Mouse (Mus musculus) cerebellum, adult 9-10 months (tissue): ENCODE measurements around the gene Ttc28.
A peak's percentile ranks its signal among the peaks of the same experiment; 100 is the strongest.

Experiments used
- DNase-seq: peaks from one replicate; pipeline ENCODE4 v3.0.0; 2022

Ttc28 gene

DNA sequence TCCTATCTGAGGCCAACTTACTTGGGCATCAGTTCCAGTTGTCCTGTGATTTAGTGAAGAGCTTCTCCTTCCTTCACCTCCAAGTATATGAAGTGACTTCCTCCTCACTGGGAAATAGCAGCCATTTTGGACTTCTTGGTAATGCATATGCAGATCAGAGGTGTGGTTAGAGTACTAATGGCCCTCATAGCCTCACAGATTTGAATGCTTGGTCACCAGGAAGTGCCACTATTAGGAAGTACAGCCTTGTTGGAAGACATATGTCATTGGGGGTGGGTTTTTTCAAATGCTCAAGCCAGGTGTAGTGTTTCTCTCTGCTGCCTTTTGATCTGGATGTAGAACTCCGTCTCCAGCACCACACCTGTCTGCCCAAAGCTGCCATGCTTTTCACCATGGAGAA lies 10.3 kb downstream of the Ttc28 start:
- DNase-seq: no peak

DNA sequence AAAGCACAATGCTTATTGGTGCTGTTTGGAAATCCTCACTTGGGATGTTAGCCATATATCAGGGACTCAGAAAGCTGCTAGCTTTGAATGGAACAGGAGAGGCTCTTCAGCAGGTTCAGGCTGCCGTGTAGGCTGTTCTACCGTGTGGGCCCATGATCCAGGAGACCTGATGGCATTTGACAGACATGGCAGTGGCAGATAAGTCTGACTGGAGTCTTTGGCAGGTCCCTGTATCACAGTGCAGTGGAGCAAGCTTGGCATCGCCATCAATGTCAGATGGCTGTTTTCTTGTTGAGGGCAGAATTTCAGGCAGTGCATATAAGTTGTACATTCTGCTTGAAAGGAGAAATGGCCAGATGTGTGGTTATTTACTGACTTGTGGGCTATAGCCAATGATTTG lies 11.0 kb downstream of the Ttc28 start:
- DNase-seq: no peak

DNA sequence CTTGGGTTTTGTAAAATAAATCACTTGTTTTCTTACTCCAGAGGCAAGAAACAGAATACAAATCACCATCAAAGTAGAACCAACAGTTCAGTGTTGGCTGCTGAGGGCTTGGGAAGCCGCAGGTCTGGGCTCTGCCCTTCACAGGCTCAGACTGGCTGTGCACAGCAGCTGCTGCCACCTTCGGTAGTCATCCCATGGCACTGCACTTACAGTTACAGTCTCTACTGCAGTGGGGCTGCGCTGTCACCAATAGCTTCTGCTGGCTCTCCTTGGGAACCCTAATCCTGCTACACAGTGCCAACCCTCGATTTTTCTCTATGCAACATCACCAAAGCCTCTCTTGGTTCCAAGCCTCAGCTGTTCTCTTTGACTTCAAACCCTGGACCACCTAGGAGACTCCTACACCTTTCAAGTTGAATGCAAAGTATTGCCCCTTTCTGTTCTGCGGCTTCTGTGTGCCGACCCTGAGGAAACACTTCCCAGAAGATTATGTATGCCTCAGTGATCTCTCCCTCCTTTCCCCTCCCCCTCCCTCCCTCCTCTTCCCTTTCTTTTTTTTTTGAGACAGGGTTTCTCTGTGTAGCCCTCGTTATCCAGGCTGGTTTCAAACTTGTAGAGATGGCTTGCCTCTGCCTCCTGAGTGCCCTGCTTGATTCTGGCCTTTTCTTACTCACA lies 17.6 kb downstream of the Ttc28 start:
- DNase-seq: no peak

DNA sequence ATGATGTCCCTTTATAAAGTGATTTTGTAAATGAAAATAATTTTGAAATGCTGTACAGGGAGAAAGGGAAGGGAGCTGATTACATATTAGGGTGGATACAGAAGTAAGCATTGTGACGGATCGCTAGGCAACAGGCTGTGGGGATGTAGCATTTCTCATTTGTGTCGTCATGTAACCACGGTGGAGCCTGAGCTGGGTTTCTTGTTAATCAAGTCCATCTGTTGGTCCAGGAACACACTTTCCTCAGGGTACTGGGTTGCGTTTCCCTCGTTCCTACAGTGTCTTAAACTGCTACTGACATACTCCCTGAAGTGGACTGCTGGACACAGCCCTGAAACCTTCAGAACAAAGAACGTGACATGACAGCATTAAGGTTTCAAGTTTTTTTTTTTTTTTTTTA lies 18.6 kb downstream of the Ttc28 start:
- no peak for DNase-seq

DNA sequence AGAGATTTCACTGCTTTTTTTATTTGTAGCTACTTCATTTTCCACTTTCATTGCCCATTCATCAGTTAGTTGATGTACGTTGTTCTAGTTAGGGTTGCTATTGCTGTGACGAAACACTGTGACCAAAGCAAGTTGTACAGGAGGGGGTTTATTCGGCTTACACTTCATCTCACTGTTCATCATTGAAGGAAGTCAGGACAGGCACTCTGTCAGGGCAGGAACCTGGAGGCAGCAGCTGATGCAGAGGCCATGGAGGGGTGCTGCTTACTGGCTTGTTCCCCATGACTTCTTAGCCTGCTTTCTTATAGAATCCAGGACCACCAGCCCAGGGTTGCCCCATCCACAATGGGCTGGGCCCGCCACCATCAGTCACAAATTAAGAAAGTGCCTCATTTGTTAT lies 19.2 kb downstream of the Ttc28 start:
- DNase-seq: no peak

DNA sequence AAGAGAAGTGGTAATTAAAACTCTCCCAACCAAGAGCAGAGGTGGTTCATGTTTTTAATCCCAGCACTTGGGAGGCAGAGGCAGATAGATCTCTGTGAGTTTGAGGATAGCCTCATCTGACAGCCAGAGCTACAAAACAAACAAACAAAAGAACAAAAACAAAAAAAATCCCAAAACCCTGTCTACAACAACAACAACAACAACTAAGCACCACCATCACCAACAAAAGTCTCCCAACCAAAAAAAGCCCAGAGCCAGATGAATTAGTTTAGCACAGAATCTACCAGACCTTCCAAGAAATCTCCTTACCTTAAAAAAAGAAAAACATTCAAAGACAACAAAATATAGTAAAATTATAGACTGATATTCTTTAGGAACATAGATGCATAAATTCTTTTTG lies 20.7 kb downstream of the Ttc28 start:
- DNase-seq: no peak

DNA sequence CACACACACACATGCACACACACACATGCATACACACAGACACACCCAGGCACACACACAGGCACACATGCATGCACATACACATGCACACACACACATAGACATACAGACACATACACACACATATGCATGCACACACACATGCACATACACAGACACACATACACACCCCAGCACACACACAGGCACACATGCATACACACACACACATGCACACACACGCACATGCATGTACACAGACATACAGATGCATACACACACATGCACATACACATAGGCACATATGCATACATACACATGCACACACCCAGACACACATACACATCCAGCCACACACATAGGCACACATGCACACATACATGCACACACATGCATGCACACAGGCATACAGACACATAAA lies 27.1 kb downstream of the Ttc28 start:
- DNase-seq: no peak

DNA sequence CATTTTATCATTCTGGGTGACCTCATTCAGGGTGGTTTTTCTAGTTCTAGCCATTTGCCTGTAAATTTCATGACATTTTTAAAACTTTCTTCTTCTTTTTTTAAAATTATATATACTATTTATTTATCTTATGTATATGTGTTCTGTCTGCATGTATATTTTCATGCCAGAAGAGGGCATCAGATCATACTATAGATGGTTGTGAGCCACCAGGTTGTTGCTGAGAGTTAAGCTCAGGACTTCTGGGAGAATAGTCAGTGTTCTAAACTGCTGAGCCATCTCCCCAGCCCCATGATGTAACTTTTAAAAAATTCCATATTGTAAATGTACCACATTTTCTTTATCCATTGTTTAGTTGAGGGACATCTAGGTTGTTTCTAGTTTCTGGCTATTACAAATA lies 29.3 kb downstream of the Ttc28 start:
- peak; percentile 7 for DNase-seq

DNA sequence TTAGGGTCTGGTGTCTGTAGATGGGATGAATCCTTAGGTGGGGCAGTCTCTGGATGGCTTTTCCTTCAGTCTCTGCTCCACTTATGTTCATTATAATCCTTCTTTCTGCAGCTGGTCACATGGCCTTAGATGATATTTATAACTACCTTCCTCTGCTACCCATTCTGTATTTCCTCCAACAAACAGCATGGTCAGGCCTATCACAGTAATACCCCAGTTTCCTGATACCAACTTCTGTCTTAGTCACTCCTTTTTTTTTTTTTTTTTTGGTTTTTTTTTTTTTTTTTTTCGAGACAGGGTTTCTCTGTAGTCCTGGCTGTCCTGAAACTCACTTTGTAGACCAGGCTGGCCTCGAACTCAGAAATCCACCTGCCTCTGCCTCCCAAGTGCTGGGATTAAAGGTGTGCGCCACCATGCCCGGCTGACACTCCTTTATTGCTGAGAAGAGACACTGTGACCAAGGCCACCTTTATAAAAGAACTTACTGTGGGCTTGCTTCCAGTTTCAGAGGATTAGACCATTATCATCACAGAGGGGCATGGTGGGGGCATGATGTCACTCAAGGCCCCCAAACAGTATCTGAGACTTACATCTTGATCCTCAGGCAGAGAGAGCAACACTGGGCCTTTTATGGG lies 30.5 kb downstream of the Ttc28 start:
- no peak for DNase-seq

DNA sequence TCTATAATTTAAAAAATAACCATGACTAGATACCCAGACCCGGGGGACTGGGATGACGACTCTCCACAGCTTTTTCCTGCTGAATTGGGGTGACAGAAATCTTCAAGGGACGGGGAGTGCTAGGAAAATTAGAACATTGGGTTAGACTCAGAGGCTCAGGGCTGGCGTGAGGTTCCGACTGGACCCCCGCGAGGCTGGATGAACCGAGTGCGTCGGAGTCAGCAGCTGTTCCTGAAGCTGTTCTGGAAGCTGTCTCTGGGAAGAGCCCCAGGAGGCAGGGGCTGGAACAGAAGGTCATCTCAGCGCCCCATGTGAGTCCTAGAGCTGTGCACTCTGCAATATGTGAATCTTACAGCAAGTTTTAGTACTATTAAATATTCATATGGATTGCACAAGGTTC lies 35.3 kb downstream of the Ttc28 start:
- DNase-seq: no peak

DNA sequence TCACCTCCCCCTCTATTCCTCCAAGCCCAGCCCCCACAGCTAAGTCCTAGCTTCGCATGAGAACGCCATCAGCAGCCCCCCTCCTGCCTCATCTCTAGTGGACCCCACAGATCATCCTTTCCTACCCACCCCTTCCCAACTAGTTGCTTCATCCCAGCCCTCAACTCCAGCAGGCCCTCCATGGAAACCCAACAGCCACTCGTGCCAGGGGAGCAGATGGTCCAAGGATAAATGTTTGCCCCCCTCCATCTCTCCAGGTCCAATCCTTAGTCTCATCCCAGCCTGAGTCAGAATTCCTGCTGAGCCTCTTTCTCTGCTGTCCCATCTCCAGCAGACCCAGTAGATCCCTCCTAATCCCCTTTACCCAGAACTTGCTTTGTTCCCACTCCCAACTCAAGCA lies 36.6 kb downstream of the Ttc28 start:
- peak; percentile 8 for DNase-seq

DNA sequence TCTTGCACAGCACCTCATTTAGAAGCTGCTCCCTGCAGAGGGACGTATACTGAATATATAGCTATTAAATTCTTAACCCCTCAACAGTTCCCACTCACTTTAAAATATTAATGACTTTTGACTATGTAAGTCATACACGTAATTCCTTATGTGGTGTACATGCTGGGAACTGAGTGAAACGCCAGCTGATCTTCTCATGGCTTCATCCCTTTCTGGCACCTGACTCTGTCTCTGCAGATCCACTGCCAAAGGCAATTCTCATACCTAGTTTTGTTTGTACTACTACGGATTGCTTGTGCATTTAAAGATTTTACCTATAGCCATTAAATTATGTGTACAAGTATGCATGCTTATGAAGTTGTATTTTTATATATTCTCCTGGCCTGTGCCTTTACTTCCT lies 39.9 kb downstream of the Ttc28 start:
- DNase-seq: no peak

DNA sequence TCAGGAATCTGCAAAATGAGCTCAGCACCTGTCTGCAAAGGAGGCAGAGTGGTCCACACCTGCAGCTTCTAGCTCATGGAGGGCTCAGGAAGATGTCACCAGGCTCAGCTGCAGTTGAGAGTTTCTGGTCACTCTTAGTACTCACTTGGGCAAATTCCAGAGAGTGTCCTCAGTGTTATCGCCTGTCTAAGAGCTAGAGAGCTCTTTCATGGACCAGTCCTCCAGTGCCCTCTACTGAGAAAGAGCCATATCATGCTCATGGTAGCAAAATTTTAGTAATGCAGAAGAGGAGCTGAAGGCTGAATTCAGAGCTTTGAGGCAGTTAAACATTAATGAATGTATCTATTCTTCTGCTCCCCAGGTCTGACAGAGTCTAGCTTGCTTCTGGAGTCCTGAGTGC lies 43.7 kb downstream of the Ttc28 start:
- peak; percentile 26 for DNase-seq

DNA sequence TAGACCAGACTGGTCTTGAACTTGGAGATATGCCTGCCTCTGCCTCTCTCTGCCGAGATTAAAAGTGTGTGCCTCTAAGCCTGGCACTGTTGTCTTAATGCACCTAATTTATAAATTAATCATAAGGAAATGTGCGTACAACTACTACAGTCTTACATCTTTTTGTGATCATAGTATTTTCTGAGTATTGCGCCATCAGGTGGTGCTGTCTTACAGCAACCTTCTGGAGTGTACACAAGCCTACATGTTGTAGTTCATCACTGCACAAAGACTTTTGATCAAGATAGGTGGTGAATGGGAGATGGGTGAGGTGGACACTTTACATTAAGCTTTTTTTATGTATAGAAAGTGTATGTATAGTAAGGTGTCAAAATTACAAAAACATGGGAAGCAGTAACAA lies 45.0 kb downstream of the Ttc28 start:
- no peak for DNase-seq

DNA sequence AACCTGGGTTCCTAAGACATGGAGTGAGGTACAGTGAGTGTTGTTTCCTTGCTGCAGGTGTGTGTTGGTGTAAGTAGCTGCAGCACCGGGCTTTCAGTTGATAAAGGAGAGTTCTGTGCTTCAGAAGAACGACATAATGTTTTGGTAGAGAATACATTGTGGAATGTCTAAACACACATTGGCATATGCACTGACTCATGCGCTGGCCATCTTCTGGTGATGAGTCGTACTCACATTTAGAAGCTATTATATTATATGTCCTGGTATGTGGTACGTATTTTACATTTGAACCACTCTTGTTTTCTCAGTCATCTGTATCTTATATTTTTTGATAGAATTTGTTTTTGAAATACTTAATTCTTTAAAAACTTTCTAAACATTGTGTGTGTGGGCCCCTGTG lies 46.2 kb downstream of the Ttc28 start:
- no peak for DNase-seq

DNA sequence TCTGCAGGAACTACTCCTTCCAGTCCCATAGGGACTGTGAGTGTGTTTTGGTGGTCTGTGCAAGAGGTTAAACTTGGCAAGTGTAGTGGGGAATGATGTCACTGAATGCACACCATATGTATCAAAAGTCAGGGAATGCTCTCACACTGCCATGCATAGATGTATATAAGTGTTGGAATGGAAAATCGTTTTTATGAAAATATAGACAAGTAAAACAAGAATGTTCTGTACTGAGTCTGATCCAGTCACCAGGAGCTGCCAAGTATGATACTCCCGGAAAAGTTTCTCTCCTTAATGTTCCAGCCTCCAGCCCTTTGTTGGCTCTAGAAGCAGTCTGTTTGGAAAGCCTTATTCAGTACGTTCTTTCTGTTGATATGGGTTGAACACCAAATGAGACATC lies 48.7 kb downstream of the Ttc28 start:
- DNase-seq: no peak

DNA sequence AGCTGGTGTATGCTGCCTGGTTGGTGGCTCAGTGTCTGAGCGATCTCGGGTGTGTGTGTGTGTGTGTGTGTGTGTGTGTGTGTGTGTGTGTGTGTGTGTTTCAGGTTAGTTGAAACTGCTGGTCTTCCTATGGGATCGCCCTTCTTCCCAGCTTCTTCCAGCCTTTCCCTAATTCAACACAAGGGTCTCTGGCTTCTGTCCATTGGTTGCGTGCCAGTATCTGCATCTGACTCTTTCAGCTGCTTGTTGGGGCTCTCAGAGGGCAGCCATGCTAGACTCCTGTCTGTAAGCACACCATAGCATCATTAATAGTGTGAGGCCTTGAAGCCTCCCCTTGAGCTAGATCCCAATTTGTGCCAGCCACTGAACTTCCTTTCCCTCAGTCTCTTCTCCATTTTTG lies 49.7 kb downstream of the Ttc28 start:
- DNase-seq: no peak

DNA sequence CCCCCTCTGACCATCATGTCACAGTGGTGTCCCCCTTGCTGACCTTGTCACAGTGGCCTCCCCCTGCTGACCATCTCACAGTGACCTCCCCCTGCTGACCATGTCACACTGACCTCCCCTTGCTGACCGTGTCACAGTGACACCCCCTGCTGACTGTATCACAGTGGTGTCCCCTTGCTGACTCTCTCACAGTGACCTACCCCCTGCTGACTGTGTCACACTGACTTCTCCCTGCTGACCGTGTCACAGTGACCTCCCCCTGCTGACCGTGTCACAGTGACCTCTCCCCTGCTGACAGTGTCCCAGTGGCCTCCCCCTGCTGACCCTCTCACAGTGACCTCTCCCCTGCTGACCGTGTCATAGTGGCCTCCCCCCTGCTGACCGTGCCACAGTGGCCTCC lies 57.0 kb downstream of the Ttc28 start:
- no peak for DNase-seq

DNA sequence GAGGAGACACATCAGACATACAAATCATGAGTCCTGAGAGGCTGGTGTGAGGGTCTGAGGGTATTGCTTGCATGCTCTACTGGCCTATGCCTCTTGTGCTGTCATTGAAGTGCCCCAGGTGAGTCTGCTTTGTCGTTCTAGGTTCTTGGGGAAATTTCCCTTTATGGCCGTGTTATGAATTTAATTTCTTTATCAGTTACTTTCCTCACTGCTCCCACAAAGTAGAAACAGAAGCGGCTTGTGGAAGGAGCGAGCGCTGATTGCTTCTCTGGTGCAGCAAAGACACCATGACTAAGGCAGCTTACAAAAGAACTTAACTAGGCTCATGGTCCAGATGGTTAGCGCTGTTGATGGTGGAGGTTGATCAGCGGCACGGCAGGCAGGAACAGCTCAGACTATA lies 64.7 kb downstream of the Ttc28 start:
- no peak for DNase-seq

DNA sequence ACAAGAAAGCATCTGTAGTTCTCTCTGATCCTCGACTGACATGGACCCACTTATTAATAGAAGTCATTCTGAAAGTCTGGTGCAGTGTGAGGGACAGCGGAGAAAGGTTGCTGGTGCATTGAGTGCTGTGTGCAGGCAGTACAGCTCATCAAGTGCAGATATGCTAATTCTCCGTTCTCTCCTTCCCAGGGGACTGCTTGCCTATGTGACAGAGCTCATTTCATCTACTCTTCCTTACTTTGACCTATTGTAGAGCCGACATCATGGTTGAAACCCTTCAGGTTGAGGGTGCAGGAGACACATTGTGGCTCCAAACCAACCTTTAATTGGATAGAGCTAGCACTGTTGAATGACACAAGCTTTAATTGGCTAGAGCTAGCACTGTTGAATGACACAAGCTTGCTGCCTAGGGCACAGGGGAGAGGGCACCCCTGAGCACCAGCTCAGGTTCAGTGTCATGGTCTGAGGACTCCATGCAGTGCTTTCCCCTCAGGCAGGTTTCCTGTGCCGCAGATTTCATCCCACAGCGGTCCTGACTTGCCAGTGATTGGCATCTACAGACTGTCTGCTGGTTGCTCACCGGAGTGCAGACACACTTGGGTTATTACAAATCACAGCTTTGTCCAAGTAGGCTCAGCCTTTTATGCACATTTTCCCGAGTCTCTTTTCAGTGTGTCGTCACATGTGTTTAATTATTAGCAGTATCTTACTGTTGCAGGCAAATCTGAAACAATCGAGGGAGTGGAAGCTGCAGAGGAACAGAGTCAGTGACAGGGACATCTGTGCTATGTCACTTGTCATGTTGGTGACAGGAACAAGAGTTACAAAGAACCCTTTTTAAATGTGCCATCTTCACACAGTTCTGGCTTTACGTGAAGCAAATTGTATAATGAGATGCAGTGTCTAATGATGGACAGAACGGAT lies 69.1 kb downstream of the Ttc28 start:
- DNase-seq: no peak

DNA sequence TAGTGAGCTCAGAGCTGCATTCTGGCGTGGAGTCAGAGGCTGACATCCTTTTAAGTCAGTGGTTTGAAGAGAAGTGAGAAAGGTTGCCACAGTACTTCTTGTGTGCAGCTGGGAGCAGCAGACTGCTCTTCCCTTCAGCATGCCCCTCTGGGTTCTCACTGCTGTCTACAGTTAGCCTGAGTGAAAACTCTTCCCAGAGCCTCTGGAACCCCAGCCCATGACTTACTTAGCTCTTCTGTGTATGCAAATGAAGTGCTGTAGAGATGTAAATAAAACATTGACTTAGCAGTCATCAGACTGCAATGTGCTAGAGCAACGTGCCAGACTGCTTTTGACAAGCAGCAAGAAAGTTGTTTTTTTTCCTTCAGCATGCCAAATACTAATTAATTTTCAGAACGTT lies 70.2 kb downstream of the Ttc28 start:
- no peak for DNase-seq

DNA sequence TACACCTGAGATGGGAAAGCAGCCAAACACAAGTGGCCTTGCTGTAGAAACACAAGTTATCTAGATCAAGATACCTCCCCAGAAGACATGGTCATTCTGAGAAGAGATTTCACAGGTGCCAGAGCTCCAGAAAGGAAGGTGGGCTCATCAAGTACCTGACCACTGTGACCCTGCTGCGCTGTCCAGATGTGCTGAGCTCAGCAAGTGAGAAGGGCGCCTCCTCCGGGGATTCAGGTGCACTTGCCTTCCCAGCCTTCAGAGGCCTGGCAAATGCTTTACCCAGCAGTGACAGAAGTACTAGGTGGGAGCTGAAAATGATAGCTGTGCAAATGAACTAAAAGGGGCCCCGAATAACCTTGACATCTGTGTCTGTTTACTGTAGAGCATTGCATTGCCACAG lies 78.6 kb downstream of the Ttc28 start:
- no peak for DNase-seq

DNA sequence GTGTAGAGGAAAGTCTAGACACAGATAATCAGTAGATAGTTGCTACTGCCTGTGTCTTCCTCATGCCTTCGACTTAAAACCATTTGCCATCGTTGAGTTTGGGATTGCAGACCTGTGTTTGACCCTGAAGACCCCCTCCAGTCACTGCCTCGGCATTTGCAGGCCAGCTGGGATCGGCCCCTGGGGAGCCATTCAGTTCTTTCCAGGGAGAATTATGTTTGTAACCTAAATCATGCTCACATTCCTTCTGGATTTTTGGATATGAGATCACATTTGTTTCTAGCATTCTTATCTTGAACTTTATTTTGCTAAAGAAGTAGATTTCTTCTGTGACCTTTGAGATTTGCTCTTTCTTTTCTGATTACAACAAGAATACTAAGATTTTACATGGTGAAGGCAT lies 80.5 kb downstream of the Ttc28 start:
- DNase-seq: no peak

DNA sequence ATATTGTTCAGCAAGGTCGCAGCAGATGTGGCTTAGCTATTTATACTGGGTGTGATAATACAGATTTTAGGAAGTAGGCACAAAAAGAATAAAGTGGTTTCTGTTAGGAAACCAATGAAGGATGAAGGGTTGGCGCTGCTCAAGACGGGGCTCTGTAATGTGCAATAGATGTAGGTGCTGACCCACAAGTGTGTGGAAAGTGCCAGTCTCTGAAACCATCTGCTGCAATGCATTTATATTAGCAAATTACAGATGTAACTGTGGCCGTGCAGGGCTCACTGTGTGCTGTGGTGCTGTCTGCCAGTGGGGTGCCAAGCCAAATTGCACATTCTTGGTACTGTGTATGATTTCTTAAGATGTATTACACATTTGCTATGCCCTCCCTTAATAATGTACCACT lies 81.3 kb downstream of the Ttc28 start:
- no peak for DNase-seq
